Mouse (Mus musculus): ENCODE measurements around the gene Plk5.

The Plk5 gene

DNA sequence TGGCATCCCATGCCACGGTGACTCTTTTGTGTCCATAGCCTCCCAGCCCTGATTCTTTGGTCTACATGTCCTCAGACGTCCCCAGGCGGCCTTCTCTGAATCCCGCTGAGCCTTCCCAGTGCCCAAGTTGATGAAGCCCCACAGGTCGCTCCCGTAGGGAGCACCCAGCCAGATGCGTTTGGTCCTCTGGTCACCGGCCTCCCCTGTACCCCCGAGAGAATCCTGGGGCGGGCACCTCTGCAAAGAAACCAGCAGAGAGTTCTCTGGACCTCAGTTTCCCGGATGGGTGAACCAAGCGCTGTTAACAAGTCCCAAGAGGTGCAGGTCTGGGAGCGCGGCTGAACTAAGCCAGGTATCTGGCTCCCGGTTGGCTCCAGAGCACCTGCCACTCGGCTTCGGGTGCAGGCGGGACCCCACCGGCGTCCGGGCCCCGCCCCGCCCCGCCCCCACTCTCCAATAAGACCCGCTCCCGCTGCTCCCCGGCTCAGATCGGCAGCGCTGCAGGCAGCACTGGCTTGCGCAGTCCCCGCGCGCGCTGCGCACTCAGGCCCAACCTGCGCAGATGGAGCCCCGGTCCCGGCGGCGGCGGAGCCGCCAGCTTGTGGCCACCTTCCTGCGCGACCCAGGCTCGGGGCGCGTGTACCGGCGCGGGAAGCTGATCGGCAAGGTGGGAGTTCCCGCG lies at the start of gene Plk5:
Plk5 (plus strand) TSS at position 459 of the 682 bp plus-strand sequence.
- peak; percentile 38 for DNase-seq (ENCODE audit: low read depth, low spot score)

DNA sequence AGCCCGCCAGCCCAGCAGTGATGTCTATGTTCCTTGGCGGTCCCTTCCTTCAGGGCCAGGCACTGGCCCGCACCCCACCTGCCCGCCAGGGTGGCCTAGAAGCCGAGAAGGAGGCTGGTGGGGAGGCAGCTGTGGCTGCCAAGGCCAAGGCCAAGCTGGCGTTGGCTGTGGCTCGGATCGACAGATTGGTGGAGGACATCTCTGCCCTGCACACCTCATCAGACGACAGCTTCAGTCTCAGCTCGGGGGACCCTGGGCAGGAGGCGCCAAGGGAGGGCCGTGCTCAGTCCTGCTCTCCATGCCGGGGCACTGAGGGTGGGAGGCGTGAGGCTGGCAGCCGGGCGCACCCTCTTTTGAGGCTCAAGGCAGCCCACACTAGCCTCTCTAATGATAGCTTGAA lies 44.7 kb upstream of the Plk5 start:
- no peak for DNase-seq (ENCODE audit: low read depth, low spot score)

DNA sequence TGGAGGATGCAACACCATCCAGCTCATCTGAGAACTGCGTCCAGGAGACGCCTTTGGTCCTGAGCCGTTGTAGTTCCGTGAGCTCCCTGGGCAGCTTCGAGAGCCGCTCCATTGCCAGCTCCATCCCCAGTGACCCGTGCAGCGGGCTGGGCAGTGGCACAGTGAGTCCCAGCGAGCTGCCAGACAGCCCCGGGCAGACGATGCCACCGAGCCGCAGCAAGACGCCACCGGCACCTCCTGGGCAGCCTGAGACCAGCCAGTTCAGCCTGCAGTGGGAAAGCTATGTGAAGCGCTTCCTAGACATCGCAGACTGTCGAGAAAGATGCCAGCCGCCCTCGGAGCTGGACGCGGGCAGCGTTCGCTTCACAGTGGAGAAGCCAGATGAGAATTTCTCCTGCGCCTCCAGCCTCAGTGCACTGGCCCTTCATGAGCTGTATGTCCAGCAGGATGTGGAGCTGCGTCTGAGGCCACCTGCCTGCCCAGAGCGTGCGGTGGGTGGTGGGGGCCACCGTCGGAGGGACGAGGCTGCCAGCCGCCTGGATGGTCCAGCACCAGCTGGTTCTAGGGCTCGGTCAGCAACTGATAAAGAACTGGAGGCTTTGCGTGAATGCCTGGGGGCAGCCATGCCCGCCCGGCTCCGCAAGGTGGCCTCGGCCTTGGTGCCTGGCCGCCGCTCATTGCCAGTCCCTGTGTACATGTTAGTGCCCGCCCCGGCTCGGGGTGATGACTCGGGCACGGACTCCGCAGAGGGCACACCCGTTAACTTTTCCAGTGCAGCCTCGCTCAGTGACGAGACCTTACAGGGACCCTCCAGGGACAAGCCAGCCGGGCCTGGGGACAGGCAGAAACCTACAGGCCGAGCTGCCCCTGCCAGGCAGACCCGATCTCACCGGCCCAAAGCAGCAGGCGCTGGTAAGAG lies 43.4 kb upstream of the Plk5 start:
- DNase-seq (ENCODE audit: low read depth, low spot score), result no peak

DNA sequence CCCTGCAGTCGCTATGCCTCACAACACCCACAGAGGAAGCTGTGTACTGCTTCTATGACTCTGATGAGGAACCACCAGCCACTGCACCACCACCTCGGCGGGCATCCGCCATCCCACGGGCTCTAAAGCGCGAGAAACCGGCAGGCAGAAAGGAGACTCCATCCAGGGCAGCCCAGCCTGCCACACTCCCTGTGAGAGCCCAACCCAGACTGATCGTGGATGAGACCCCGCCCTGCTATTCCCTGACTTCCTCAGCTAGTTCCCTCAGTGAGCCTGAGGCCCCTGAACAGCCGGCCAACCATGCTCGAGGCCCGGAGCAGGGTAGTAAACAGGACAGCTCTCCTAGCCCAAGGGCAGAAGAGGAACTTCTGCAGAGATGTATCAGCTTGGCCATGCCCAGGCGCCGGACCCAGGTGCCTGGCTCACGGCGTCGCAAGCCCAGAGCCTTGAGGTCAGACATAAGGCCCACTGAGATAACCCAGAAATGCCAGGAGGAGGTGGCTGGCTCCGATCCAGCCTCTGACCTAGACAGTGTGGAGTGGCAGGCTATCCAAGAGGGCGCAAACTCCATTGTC lies 42.5 kb upstream of the Plk5 start:
- no peak for DNase-seq (ENCODE audit: low read depth, low spot score)

DNA sequence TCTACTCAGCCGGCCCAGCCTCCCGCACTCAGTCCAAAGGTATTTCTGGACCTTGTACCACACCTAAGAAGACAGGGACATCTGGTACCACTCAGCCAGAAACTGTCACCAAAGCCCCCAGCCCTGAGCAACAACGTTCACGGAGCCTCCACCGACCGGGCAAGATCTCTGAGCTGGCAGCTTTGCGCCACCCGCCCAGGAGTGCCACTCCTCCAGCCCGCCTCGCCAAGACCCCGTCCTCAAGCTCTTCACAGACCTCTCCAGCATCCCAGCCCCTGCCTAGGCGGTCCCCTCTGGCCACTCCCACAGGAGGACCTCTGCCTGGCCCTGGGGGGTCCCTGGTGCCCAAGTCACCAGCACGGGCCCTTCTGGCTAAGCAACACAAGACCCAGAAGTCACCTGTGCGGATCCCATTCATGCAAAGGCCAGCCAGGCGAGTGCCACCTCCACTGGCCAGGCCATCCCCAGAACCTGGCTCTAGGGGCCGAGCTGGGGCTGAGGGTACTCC lies 41.7 kb upstream of the Plk5 start:
- DNase-seq (ENCODE audit: low read depth, low spot score), result no peak

DNA sequence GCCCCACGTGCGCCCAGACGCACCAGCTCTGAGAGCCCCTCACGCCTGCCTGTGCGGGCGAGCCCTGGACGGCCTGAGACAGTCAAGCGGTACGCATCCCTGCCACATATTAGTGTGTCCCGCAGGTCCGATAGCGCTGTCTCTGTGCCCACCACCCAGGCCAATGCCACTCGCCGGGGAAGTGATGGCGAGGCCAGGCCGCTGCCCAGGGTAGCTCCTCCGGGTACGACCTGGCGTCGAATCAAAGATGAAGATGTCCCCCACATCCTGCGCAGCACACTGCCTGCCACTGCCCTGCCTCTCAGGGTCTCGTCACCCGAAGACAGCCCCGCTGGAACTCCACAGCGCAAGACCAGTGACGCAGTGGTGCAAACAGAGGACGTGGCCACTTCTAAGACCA lies 40.9 kb upstream of the Plk5 start:
- no peak for DNase-seq (ENCODE audit: low read depth, low spot score)

DNA sequence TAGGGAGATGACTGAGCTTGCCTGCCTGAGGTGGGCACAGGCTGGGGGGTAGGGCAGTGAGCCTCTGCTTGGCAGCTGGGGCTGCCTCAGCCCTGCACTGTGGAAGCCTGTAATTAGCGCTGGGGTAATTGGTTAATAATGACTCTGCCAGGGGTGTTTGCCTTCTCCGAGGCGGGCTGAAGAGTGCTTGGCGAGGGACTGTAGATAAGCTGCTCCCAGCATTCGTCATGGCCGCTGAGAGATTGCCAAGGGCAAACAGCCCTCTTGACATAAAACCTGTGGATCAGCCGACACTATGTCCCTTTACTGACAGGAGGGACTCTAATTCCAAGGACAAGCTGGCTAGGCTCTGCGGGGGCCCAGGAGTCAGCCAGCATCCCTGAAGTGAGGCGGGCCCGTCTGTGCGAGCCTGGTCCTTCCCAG lies 39.9 kb upstream of the Plk5 start:
- DNase-seq (ENCODE audit: low read depth, low spot score), result no peak

DNA sequence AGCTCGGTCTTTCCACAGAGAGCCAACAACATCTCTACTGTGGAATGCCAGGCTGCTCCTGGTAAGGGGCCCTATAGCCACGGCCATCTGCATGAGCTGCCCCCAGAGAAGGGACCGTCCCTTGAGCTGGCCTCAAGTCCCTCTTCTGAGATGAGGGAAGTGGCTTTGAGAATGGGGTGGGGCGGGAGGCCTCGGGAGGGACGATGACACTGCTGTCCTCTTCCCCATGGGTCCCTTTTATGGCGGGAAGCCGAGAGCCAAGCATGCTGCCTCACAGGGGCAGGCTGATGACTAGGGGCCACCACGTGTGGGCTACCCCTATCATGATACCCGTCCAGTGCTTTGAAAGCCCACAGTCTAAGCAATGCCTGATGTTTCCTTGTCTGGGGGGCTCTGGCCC lies 39.2 kb upstream of the Plk5 start:
- no peak for DNase-seq (ENCODE audit: low read depth, low spot score)

DNA sequence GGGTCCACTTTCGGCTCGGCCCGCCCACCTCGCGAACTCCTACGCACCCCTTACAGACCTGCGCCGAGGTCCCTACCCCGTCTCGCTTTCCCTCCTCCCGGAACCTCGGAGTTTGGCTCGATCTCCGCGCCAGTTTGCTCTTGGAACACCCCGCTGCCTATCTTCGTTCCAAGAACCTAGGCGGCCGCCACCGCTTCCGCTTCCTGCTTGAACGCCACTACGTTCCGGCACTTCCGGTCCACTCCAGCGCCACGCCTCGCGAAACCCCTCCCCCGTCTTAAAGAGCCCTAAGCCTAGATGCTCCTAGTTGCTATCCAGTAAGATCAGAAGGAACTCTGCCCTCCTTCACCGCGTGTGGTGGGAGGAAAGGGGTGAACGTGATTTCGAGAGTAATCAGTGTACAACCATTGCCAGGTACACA lies 35.9 kb upstream of the Plk5 start, which contains the start of gene 2310011J03Rik:
2310011J03Rik (minus strand) TSS at position 198 of the 421 bp plus-strand sequence.
- DNase-seq (ENCODE audit: low read depth, low spot score), result peak; percentile 92

DNA sequence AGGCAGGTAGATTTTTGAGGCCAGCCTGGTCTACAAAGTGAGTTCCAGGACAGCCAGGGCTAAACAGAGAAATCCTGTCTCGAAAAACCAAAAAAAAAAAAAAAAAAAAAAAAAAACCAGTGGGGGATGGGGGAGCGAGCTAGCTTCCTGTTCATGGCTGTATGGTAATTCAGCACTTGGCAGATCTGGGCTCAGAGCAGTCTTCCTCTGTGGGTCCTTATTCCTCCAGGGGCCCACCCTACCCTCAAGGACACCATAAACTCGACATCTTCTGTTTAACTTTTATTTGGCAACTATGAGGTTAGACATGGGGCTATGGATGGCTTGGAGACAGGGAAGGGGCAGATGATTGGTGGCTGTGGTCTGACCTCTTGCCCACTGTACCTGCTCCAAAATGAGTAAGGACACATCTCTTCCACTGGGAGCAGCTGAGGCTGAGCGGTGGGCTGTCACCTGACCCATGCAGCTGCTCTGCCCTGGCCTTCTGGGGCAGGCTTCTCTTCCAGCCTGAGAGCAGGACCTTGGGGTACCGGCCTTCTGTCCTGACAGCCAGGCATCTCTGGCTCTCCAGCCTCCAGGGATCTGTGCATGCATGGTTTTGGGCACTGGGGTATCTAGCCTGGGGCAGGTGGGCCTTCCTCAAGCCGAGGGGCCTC lies 35.1 kb upstream of the Plk5 start:
- DNase-seq (ENCODE audit: low read depth, low spot score), result no peak

DNA sequence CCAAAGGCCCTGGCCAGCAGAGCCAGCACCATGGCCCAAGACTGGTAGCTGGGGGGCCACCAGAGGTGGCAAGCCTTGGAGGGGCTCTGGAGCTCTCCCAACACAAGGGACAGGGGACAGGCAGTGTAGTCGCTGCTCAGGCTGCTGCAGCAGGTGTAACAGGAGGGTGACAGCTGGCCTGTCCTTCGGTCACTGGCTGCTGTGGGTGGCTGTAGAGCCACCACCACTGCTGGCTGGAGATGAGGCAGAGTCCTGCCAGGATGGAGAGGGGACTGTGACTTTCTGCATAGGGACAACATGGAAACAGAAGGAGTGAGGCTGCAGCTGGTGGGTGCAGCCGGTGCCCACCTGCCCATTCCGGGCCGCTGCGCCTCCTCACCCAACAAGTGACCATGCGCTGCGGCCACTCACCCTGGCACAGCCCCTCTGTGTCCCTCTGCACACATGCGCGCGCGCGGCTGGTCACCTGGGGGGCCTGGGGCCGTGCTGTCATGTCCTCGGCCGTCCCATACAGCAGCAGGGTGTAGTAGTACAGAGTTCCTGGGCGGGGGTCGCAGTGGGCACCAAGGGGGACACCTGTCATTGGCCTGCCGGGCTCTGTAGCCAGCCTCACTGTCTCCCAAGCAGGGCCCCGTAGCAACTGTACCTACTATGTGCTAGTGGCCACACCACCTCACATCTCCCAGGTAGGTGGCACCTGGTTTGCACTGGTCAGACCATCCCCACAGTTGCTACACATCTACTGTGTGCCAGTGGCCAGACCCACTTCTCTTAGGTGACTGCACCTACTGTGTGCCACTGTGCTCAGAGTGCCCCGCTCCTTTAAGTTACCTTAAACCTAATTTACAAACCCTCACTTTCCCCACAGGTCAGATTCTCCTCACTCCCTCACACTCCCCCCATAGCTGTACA lies 34.3 kb upstream of the Plk5 start:
- no peak for DNase-seq (ENCODE audit: low read depth, low spot score)

DNA sequence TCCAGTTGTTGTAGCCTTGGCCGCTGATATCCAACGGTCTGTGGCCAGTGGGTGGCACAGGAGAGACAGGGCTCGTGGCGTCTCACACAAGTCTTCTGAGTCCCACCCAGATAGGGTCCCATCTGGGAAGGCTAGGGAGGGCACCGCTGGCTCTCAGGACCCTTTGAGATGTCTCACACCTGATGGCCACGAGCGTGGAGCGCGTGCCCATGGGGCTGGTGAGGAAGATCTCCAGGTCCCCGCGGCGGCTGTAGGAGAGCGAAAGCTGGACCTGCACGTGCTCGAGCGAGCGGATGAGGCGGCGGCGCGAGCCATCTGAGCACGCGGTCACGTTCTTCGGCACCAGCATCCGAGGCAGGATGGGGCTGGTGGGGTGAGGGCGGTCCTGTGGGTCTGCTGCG lies 33.4 kb upstream of the Plk5 start:
- DNase-seq (ENCODE audit: low read depth, low spot score), result no peak

DNA sequence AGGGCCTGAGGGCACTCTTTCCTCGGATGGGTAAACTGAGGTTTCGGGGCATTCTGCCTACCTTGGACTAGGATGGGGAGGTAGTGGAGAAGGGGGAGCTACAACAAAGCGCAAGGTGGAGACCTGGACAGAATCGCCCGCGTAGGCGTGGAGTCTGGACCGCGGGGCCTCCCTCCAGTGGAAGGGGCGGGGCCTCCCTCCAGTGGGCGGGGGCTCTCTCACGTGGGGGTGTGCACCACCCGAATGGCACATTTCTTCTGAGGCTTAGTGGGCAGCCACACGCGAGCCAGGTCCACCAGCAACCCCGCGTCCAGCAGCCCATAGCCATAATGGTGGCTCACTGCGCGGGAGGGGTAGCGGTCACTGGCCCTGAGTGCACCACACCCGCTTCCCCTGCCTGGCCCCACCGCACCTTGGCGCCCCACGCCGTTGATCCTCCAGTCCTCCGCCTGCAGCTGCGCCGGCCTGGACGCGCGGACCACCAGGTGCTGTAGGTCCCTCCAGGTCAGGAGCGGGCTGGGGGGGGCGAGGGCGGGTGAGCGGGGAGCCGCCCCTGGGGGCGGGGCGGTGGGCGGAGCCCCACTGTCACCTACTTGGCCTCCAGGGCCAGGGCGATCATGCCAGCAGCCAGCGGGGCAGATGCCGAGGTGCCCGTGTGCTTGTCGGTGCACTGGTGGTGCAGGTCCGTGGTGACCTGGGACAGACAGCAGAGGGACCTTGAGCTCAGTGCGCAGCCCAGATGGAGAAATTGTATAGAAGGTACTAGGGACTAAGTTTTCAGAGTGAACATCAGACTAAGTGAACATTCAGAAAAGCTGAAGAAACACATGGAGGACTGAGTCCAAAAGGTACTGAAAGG lies 32.8 kb upstream of the Plk5 start:
- DNase-seq (ENCODE audit: low read depth, low spot score), result no peak

DNA sequence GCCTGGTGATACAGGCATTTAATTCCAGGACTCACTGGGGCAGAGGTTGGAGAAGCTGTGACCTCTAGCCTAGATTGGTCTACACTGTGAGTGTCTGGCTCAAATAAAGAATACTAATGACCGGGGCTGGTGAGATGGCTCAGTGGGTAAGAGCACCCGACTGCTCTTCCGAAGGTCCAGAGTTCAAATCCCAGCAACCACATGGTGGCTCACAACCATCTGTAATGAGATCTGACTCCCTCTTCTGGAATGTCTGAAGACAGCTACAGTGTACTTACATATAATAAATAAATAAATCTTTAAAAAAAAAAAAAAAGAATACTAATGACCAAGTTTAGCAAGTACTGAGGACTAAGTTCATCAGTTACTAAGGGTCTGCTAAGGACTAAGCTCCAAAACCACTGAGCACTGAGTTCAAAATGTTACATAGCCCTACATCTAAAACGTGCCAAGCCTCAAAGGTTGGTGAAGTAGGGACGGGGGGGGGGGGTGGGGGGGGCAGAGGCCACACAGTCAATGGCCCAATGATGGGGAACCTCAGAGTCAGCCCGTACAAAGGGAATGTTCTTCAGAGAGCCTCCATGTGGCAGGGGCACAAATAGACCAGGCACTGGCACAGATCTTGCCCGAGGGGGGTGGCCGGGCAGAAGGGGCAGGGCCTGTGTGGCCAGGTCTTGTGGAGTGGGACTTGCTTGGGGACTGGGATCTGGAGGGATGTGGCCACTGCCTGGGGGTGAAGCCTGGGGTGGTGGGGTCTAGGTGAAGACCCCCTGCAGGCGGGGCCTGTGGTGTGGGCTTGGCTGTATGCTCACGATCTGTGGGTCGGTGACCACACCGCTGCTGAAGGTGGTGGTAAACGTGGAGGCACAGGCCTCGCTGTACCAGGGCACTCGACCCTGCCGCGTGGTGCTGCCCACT lies 31.9 kb upstream of the Plk5 start:
- no peak for DNase-seq (ENCODE audit: low read depth, low spot score)

DNA sequence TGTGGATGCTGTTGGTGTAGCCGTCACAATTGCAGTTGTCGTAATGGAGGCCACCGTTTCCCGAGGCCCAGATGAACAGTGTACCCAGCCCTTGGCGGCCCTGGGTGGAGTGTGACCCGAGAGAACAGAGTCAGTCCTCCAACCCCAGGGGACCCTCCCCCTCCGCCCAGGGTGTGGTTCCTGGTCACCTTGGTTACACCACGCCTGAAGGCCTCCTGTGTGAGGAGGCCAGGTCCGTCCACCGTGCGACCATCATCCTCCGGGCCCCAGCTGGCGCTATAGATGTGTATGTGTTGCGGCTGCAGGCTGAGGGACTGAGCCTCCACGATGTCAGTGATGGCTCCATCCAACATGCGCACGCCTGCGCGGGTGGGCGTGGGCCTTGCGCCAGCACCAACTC lies 31.2 kb upstream of the Plk5 start:
- no peak for DNase-seq (ENCODE audit: low read depth, low spot score)

DNA sequence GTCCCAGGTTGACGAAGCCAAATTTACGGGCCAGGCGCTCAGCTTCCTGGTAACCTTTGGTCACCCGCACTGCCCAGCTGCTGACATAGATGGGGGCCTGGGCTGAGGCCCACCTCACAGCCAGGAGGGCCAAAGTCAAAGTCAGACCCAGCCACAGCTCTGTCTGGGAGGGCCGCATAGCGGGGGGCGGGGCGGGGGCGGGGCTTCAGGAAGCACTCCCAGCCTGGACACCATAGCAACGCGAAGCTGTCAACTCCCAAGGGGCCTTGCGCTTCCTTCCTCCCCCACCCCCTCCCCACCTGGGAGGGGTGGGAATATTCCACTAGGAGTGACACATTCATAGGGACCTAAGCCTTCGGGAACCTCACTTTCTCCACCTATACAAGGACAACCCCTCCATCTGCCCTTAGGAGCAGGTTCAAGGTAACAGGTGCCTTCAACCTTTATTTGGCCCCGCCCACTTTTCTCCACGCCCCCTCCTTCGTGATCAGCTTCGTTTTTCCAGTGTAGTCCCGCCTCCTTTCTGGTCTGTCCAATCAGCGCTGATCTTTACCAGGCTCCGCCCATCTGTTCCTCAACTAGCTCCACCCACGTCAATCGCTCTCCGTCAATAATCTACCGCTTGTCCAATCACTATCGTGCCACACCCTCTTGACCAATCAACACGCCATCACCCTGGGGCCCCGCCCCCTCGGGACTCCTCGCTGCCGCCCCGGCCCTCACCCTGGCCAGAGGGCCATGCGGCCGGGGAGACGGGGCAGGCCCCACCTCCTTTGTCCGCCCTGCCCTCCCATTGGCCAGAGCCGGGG lies 26.8 kb upstream of the Plk5 start, which contains the start of the genes Pcsk4 and Reep6:
Pcsk4 (minus strand) TSS at position 226 of the 809 bp plus-strand sequence.
Reep6 (plus strand) TSS at position 681 of the 809 bp plus-strand sequence.
- peak; percentile 100 for DNase-seq (ENCODE audit: low read depth, low spot score)

DNA sequence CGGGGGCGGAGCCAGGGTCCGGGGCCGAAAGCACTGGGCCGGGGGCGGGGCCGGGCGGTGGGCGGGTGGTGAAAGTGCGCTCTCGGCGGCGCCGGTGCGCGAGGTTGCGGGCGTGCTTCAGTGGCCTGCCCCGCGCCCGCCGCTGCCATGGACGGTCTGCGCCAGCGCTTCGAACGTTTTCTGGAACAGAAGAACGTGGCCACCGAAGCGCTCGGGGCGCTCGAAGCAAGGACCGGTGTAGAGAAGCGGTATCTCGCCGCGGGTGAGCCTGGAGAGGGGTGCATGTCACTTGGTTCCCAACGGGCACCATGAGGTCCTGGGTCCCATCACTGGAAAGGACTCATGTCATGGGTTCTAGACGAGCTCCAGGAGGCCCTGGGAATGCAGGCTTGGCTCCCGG lies 26.2 kb upstream of the Plk5 start:
- DNase-seq (ENCODE audit: low read depth, low spot score), result no peak

DNA sequence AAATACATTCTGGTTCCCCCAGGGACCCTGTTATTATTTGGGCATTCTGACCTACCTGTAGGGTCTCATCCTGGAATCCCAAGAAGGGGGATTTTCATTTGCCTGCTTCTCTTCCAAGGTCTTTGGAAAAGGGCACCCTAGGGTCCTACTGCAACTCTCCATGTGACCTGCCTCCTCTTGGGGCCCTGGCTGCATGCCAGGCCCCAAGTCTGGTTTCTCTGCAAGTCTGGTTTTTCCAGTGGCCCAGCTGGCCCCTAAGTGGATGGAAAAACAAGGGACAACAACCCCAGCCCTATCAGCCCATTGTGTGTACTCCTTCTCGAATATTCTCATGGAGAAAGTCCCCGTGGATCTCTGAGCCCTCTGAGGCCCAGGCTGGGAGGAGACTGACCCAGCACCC lies 25.4 kb upstream of the Plk5 start:
- no peak for DNase-seq (ENCODE audit: low read depth, low spot score)

All from ES-CJ7 (cell line).